Mouse (Mus musculus) lung, embryonic 16.5 days (tissue): ENCODE data around the gene Adcy7. TPM values are rescaled to one million over a fixed set of nuclear protein-coding genes. Genes with fewer than 3 reads are reported as not detected.

Experiments used
- ATAC-seq: fragments of 200-750 bp; cut with Nextera tagmentation; 2 replicates; pipeline ENCODE4 v1.8.0; 2017; ENCODE audit warnings: low read depth, mild to moderate bottlenecking, moderate library complexity
- H3K27ac ChIP-seq: fragments of 300-500 bp; sonication (generic); 2 replicates; pipeline ENCODE4 v1.5.1; 2014; ENCODE audit warnings: mild to moderate bottlenecking, control low read depth, low read length
- H3K27me3 ChIP-seq: fragments of 300-500 bp; sonication (generic); 2 replicates; pipeline ENCODE4 v1.6.1; 2014; ENCODE audit warnings: low read depth, low read length, mixed read lengths; ENCODE audit not compliant: control insufficient read depth, insufficient read depth
- H3K36me3 ChIP-seq: fragments of 300-500 bp; sonication (generic); 2 replicates; pipeline ENCODE4 v1.6.1; 2014; ENCODE audit warnings: low read length; ENCODE audit not compliant: control insufficient read depth, insufficient read depth
- H3K4me1 ChIP-seq: fragments of 300-500 bp; sonication (generic); replicated peaks from 2 replicates; pipeline ENCODE4 v1.6.1; 2014; ENCODE audit warnings: low read length, mixed read lengths; ENCODE audit not compliant: control insufficient read depth, insufficient read depth
- H3K4me2 ChIP-seq: fragments of 300-500 bp; sonication (generic); 2 replicates; pipeline ENCODE4 v1.6.1; 2014; ENCODE audit warnings: low read depth, low read length, control low read depth
- H3K4me3 ChIP-seq: fragments of 300-500 bp; sonication (generic); 2 replicates; pipeline ENCODE4 v1.5.1; 2014; ENCODE audit warnings: mild to moderate bottlenecking, low read length, control low read depth
- H3K9ac ChIP-seq: fragments of 300-500 bp; sonication (generic); 2 replicates; pipeline ENCODE4 v1.6.1; 2014; ENCODE audit warnings: low read length, control low read depth
- H3K9me3 ChIP-seq: fragments of 300-500 bp; sonication (generic); 2 replicates; pipeline ENCODE4 v1.6.1; 2016; ENCODE audit warnings: low read length; ENCODE audit not compliant: control insufficient read depth
- WGBS: fragments of 180-500 bp; shearing (Covaris S2); extraction: QIAGEN DNeasy Blood & Tissue Kit; methylation state at CpG from one replicate; pipeline ENCODE4 v1.1.7; 2014; 5-methylcytosine and 5-hydroxymethylcytosine counted together
- polyA plus RNA-seq: library from polyadenylated mRNA; unstranded; fragments of >200 nt; fragmentation: Nextera tagmentation; extraction: Ambion mirVana; gene quantifications from 2 replicates; pipeline ENCODE4 v1.2.1, GENCODE M21; 2015

Adcy7 gene
- polyA plus RNA-seq, 1 experiment from 2014 or later: 13.4 TPM

- H3K9me3 ChIP-seq: no peaks in the 10 kb centered on the region
- H3K4me3 ChIP-seq: no peak overlapping the region
- no peak overlapping the region for H3K4me2 ChIP-seq
- peaks cover 21% of the 10 kb centered on the region for H3K4me1 ChIP-seq
- H3K27me3 ChIP-seq: no peaks in the 10 kb centered on the region
- WGBS: 81% methylated on average over 13 of the region's 13 CpGs
- no peak for ATAC-seq
- H3K36me3 ChIP-seq: no peaks in the 10 kb centered on the region
- H3K27ac ChIP-seq: no peak overlapping the region
- no peak overlapping the region for H3K9ac ChIP-seq
Observed at GRCm38 (mm10) chr8:88283243-88284115, 11.3 kb downstream of the Adcy7 start.

GRCm38 (mm10) chr8:88284738-88285137 is 12.5 kb downstream of the Adcy7 start:
- no peaks in the 10 kb centered on the region for H3K27me3 ChIP-seq
- H3K36me3 ChIP-seq: no peaks in the 10 kb centered on the region
- H3K27ac ChIP-seq: no peak overlapping the region
- H3K9me3 ChIP-seq: no peaks in the 10 kb centered on the region
- no peak overlapping the region for H3K4me2 ChIP-seq
- H3K4me1 ChIP-seq: peaks cover 14% of the 10 kb centered on the region
- no peak for ATAC-seq
- H3K9ac ChIP-seq: peak overlapping the region; percentile 36; the same call in 1 of the 2 replicates
- no peak overlapping the region for H3K4me3 ChIP-seq
- WGBS: 41% methylated on average over 7 of the region's 7 CpGs

GRCm38 (mm10) chr8:88285469-88286356 is 13.5 kb downstream of the Adcy7 start:
- WGBS: 82% methylated on average over 8 of the region's 8 CpGs
- Histone ChIP-seq H3K9ac (no peak overlapping the region), H3K4me3 (no peak overlapping the region), H3K27ac (no peak overlapping the region), H3K27me3 (no peaks in the 10 kb centered on the region), H3K4me1 (peaks cover 14% of the 10 kb centered on the region), H3K4me2 (no peak overlapping the region), H3K9me3 (no peaks in the 10 kb centered on the region), H3K36me3 (no peaks in the 10 kb centered on the region)
- no peak for ATAC-seq

- Histone ChIP-seq H3K4me1 (peaks cover 14% of the 10 kb centered on the region), H3K27me3 (no peaks in the 10 kb centered on the region)
- no peak for ATAC-seq
Observed at GRCm38 (mm10) chr8:88286421-88286960, 14.3 kb downstream of the Adcy7 start.

GRCm38 (mm10) chr8:88288622-88289242 is 16.5 kb downstream of the Adcy7 start:
- Histone ChIP-seq H3K9me3 (no peaks in the 10 kb centered on the region), H3K9ac (0 out of 2 replicates have a peak overlapping the region, but pooled peaks have one; percentile 8), H3K36me3 (no peaks in the 10 kb centered on the region), H3K4me3 (no peak overlapping the region), H3K27me3 (no peaks in the 10 kb centered on the region), H3K4me2 (no peak overlapping the region), H3K4me1 (peaks cover 7% of the 10 kb centered on the region), H3K27ac (no peak overlapping the region)
- 69% methylated on average over 12 of the region's 12 CpGs for WGBS
- ATAC-seq: no peak

More at GRCm38 (mm10) chr8:88286421-88286960, 14.3 kb downstream of the Adcy7 start:
- Histone ChIP-seq H3K4me3 (no peak overlapping the region), H3K27ac (no peak overlapping the region), H3K36me3 (no peaks in the 10 kb centered on the region), H3K9me3 (no peaks in the 10 kb centered on the region), H3K4me2 (no peak overlapping the region), H3K9ac (no peak overlapping the region)
- 60% methylated on average over 14 of the region's 14 CpGs for WGBS

- no peaks in the 10 kb centered on the region for H3K36me3 ChIP-seq
- 56% methylated on average over 1 of the region's 1 CpGs for WGBS
Observed at GRCm38 (mm10) chr8:88289901-88290300, 17.7 kb downstream of the Adcy7 start.

GRCm38 (mm10) chr8:88290326-88291304 is 18.4 kb downstream of the Adcy7 start:
- Histone ChIP-seq H3K4me3 (no peak overlapping the region), H3K27me3 (no peaks in the 10 kb centered on the region), H3K9ac (no peak overlapping the region), H3K36me3 (no peaks in the 10 kb centered on the region), H3K4me2 (no peak overlapping the region), H3K9me3 (no peaks in the 10 kb centered on the region), H3K4me1 (peaks cover 4% of the 10 kb centered on the region; the same call in 1 of the 2 replicates), H3K27ac (no peak overlapping the region)
- no peak for ATAC-seq
- 78% methylated on average over 13 of the region's 13 CpGs for WGBS

More at GRCm38 (mm10) chr8:88289901-88290300, 17.7 kb downstream of the Adcy7 start:
- Histone ChIP-seq H3K9me3 (no peaks in the 10 kb centered on the region), H3K4me3 (no peak overlapping the region), H3K27me3 (no peaks in the 10 kb centered on the region), H3K9ac (no peak overlapping the region), H3K27ac (no peak overlapping the region), H3K4me1 (peaks cover 4% of the 10 kb centered on the region), H3K4me2 (no peak overlapping the region)
- ATAC-seq: no peak

- Histone ChIP-seq H3K9ac (no peak overlapping the region), H3K27me3 (no peaks in the 10 kb centered on the region), H3K9me3 (no peaks in the 10 kb centered on the region), H3K27ac (no peak overlapping the region), H3K4me1 (peaks cover 4% of the 10 kb centered on the region; the same call in 1 of the 2 replicates), H3K36me3 (no peaks in the 10 kb centered on the region), H3K4me2 (no peak overlapping the region), H3K4me3 (no peak overlapping the region)
- 89% methylated on average over 11 of the region's 11 CpGs for WGBS
- no peak for ATAC-seq
Observed at GRCm38 (mm10) chr8:88291305-88291690, 19.1 kb downstream of the Adcy7 start.
